Mouse (Mus musculus) G1E-ER4 (cell line): Measurements from ENCODE around the gene Casp3. TPM values are rescaled to one million over a fixed set of nuclear protein-coding genes. Genes with fewer than 3 reads are reported as not detected.

Source experiments
- GATA1 ChIP-seq: IDR thresholded peaks from one replicate; pipeline ENCODE4 v1.8.0; 2012; ENCODE audit warnings: low read length, inconsistent platforms
- polyA plus RNA-seq: library from polyadenylated mRNA; stranded (reverse); fragments of >175 nt; gene quantifications from 2 replicates; pipeline ENCODE4 v1.2.3, GENCODE M21; 2012

Gene Casp3
- polyA plus RNA-seq, 1 experiment, result 11.3 TPM

- no peak for TF ChIP-seq GATA1
Measured at GRCm38 (mm10) chr8:46628645-46629044, 11.6 kb downstream of the Casp3 start.

DNA sequence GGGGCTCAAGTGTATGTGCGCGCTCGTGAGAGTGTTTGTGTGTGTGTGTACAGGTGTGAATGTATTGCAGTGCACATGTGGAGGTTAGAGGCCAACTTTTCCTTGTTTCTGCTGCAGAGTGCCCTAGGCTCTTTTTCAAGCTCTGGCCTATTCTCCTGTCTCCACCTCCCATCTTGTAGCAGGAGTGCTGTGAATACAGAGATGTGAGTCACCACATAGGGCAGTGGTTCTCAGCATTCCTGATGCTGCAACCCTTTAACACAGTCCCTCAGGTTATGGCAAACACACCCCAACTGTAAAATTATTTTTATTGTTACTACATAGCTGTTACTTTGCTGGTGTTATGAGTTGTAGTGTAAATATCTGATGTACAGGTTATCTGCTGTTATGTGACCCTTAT, 13.3 kb downstream of the Casp3 start:
- TF ChIP-seq GATA1, result no peak

- no peak for TF ChIP-seq GATA1
Measured at GRCm38 (mm10) chr8:46630932-46631331, 13.8 kb downstream of the Casp3 start.

- TF ChIP-seq GATA1, result no peak
Measured at GRCm38 (mm10) chr8:46639010-46639571, 22.0 kb downstream of the Casp3 start.

DNA sequence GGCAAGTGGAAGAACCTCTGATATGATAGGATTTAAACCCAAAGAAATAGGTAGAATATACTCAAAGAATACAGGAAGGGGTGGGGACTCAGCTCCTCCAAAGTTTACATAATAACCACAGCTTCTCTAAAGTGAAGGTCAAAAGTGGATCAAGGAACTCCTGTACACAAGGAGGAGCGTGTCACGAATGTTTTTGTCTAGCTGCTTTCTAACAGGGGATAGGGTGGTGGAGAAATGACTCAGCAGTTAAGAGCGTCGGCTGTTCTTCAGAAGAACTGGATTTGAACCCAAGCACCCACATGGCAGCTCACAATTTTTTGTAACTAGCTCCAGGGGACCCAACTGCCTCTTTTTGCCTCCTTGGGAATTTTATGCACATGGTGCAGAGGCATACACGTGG, 22.8 kb downstream of the Casp3 start:
- TF ChIP-seq GATA1, result no peak

GRCm38 (mm10) chr8:46641272-46641671, 24.2 kb downstream of the Casp3 start:
- TF ChIP-seq GATA1, result no peak

DNA sequence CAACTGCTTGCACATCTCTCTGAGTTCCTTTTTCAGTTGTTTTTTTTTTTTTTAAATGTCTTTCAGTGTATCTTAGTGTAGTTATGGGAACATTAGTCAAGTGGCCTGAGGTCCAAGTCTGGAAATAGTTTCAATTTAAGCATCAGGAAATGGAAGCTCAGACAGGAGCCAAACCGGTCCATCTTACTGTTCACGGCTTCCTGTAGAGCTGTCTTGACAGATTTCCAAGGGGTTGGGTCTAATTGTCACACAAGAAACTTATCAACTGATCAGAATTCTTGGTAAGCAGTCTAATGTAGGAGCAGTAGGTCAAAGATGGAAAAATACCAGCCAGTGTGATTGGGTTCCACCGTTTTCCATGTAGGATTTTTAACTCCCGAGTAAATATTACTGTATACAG, 31.3 kb downstream of the Casp3 start:
- TF ChIP-seq GATA1, result no peak

GRCm38 (mm10) chr8:46651872-46652271, 34.8 kb downstream of the Casp3 start:
- no peak for TF ChIP-seq GATA1

DNA sequence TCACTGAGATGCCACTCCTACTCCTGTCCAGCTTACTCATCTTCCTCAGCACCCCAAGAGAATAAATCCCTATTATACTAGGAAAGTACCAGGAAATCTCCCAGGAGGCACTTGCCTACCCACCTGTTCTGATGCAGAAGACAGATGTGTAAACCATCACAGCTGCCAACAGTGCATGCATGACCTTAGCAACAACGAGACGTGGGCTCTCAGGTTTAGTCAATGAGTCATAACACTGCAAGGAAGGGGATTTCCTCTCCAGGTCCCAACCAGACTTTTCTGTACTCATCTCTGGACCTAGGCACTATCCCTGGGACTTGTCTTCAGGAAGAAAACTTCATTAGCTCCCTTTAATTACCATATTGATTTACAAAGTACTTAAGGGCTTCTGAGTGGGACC, 38.8 kb downstream of the Casp3 start:
- no peak for TF ChIP-seq GATA1

GRCm38 (mm10) chr8:46671496-46671895, 54.4 kb downstream of the Casp3 start:
- no peak for TF ChIP-seq GATA1

GRCm38 (mm10) chr8:46680671-46681365, 63.7 kb downstream of the Casp3 start:
- no peak for TF ChIP-seq GATA1

GRCm38 (mm10) chr8:46686664-46687336, 69.7 kb downstream of the Casp3 start:
- TF ChIP-seq GATA1, result no peak

Other genes starting within 250 kb of the Casp3 start
- gene Acsl1, start 146.3 kb upstream of the Casp3 start, polyA plus RNA-seq, result 15.4 and 21.1 TPM in 2 replicates
- 19.5 and 20.9 TPM in 2 replicates for gene Cenpu, start 65.3 kb upstream of the Casp3 start, polyA plus RNA-seq
- 0.58 and 0.86 TPM in 2 replicates for gene Primpol, start 79 bp upstream of the Casp3 start, polyA plus RNA-seq
- 4.2 and 11.3 TPM in 2 replicates for gene Irf2, start 122.4 kb downstream of the Casp3 start, polyA plus RNA-seq